Mouse (Mus musculus) heart, postnatal 0 days (tissue): ENCODE measurements at regions not wholly inside any gene's neighbourhood (a gene's known extent, or its start where the extent isn't known, plus 50 kb on each side); places are given as distances from the start of the nearest gene placed in this dataset.

Experiments
- ATAC-seq: fragments of 200-750 bp; cut with Nextera tagmentation; 2 replicates; pipeline ENCODE4 v1.8.0; 2017; ENCODE audit warnings: low read depth, moderate number of reproducible peaks, moderate library complexity; ENCODE audit not compliant: insufficient read depth
- DNase-seq: peaks from one replicate; pipeline ENCODE4 v3.0.0-alpha.2; 2016; ENCODE audit warnings: low spot score
- H3K27ac ChIP-seq: fragments of 300-500 bp; sonication (generic); 2 replicates; pipeline ENCODE4 v1.5.1; 2014; ENCODE audit warnings: low read depth, mild to moderate bottlenecking
- H3K27me3 ChIP-seq: fragments of 300-500 bp; sonication (generic); 2 replicates; pipeline ENCODE4 v1.6.1; 2014; ENCODE audit warnings: low read length, mixed read lengths; ENCODE audit not compliant: control insufficient read depth, insufficient read depth
- H3K36me3 ChIP-seq: fragments of 300-500 bp; sonication (generic); replicated peaks from 2 replicates; pipeline ENCODE4 v1.6.1; 2014; ENCODE audit warnings: low read length, mixed read lengths; ENCODE audit not compliant: control insufficient read depth, insufficient read depth
- H3K4me1 ChIP-seq: fragments of 300-500 bp; sonication (generic); 2 replicates; pipeline ENCODE4 v1.6.1; 2014; ENCODE audit warnings: antibody characterized with exemption; ENCODE audit not compliant: control insufficient read depth, insufficient read depth
- H3K4me2 ChIP-seq: fragments of 300-500 bp; sonication (generic); 2 replicates; pipeline ENCODE4 v1.6.1; 2014; ENCODE audit warnings: low read depth, mild to moderate bottlenecking, low read length, moderate library complexity
- H3K4me3 ChIP-seq: fragments of 300-500 bp; sonication (generic); 2 replicates; pipeline ENCODE4 v1.5.1; 2014; ENCODE audit warnings: low read depth, low read length
- H3K9ac ChIP-seq: fragments of 300-500 bp; sonication (generic); replicated peaks from 2 replicates; pipeline ENCODE4 v1.6.1; 2014; ENCODE audit warnings: low read depth, low read length, mixed read lengths
- H3K9me3 ChIP-seq: fragments of 300-500 bp; sonication (generic); replicated peaks from 2 replicates; pipeline ENCODE4 v1.6.1; 2016; ENCODE audit warnings: low read length; ENCODE audit not compliant: control insufficient read depth
- CTCF ChIP-seq: IDR thresholded peaks from 2 replicates; pipeline ENCODE4 v1.5.1; 2016; ENCODE audit warnings: antibody characterized with exemption, control low read depth, low read depth
- EP300 ChIP-seq: IDR thresholded peaks from 2 replicates; pipeline ENCODE4 v1.6.1; 2016; ENCODE audit warnings: antibody characterized with exemption, low read depth
- WGBS: fragments of 180-500 bp; shearing (Covaris S2); extraction: QIAGEN DNeasy Blood & Tissue Kit; methylation state at CpG from one replicate; pipeline ENCODE4 v1.1.7; 2014; 5-methylcytosine and 5-hydroxymethylcytosine counted together

DNA sequence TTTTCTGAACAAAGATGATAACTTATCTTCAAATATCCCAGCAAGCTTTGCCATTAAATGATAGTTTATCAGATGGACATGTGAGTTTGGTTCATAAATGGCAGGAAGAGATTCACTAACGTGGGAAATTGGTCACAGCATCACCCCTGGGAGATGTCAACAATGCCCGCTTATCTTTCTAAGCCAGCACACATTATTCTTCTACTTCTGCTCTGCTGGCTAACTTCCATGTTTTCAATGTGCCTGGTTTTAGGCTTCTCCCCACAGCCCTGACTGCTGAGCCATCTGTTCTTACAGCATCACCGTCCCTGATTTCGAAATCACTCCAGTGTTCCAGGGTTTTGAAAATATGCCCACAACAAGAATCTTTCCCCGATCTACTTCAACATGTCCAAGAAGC is 2175.4 kb downstream of the 9330182O14Rik start:
- Histone ChIP-seq H3K9ac (no peak overlapping the region), H3K27ac (no peak overlapping the region), H3K4me2 (no peak overlapping the region), H3K9me3 (no peaks in the 10 kb centered on the region), H3K4me1 (no peaks in the 10 kb centered on the region), H3K36me3 (no peaks in the 10 kb centered on the region), H3K27me3 (no peaks in the 10 kb centered on the region), H3K4me3 (no peak overlapping the region)
- DNase-seq = no peak
- WGBS = 44% methylated on average over 5 of the region's 5 CpGs
- no peak for TF ChIP-seq CTCF
- no peak for TF ChIP-seq EP300
- no peak for ATAC-seq

DNA sequence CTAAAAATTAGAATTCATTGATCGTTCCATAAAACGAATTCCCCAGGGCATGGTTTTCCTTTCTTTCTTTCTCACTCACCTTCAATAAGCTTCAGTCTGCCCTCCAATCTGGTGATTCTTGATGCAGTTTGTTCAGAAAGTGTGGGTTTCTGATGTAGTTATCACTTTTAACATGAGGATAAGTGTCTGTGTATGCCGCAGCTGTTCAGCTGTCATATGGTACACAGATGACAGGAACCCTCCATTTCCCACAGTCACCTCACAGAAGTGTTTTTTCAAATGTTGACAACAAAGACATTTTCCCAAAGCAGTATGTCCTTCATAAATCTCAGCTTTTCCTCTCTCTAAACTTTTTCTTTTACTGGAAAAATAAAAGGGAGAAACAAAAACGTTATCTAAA is 2177.0 kb downstream of the 9330182O14Rik start:
- no peak overlapping the region for H3K4me3 ChIP-seq
- no peaks in the 10 kb centered on the region for H3K36me3 ChIP-seq
- 52% methylated on average over 4 of the region's 4 CpGs for WGBS
- no peaks in the 10 kb centered on the region for H3K4me1 ChIP-seq
- no peak overlapping the region for H3K4me2 ChIP-seq
- TF ChIP-seq EP300 (no peak), CTCF (no peak)
- DNase-seq = no peak
- no peak for ATAC-seq
- H3K9ac ChIP-seq = no peak overlapping the region
- H3K9me3 ChIP-seq = no peaks in the 10 kb centered on the region
- H3K27ac ChIP-seq = no peak overlapping the region
- H3K27me3 ChIP-seq = no peaks in the 10 kb centered on the region

DNA sequence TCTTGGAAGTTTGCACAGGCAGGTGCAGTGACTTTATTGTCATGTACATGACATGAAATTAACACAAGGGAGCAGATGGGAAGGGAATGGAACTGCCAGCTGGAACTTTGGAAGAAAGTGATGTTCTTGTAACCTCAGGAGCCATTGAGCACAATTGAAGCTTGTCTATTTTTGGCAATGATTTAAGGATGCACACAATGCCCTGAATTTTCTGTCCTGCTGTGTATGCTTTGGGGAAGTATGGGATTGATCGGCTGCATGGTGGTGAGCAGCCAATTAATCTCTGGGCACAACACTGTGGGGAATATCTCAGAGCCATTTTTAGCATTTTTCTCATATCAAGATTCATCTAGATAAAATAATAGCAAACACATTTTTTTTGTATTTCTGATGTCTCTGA is 2186.2 kb downstream of the 9330182O14Rik start:
- Histone ChIP-seq H3K9me3 (no peaks in the 10 kb centered on the region), H3K4me2 (no peak overlapping the region), H3K4me1 (no peaks in the 10 kb centered on the region), H3K4me3 (no peak overlapping the region), H3K36me3 (no peaks in the 10 kb centered on the region), H3K27ac (no peak overlapping the region), H3K9ac (no peak overlapping the region), H3K27me3 (no peaks in the 10 kb centered on the region)
- DNase-seq (no peak), ATAC-seq (no peak)
- WGBS = 84% methylated on average over 1 of the region's 1 CpGs
- no peak for TF ChIP-seq CTCF
- no peak for TF ChIP-seq EP300

DNA sequence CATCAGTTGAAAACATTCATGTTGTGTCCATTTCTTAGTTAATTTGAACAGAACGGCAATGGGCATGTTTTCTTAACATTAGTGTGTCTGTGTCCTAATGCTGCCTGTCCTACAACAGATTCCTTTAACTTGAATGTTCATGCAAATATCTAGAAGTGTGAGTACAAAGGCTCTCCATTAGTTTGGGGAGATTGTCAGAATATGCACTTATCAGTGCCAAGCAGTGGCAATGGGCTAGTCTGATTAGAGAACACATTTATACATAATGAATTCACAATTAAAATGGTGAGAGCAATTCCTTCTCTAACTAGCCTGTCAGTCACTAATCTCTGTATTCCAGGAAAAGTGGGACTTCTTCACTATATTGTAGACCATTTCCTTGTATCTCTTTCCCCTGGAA is 2188.8 kb downstream of the 9330182O14Rik start:
- WGBS = 83% methylated on average over 1 of the region's 1 CpGs
- Histone ChIP-seq H3K9ac (no peak overlapping the region), H3K4me1 (no peaks in the 10 kb centered on the region), H3K27me3 (no peaks in the 10 kb centered on the region), H3K4me2 (no peak overlapping the region), H3K9me3 (no peaks in the 10 kb centered on the region), H3K4me3 (no peak overlapping the region), H3K27ac (no peak overlapping the region), H3K36me3 (no peaks in the 10 kb centered on the region)
- no peak for DNase-seq
- no peak for ATAC-seq
- TF ChIP-seq EP300 (no peak), CTCF (no peak)

DNA sequence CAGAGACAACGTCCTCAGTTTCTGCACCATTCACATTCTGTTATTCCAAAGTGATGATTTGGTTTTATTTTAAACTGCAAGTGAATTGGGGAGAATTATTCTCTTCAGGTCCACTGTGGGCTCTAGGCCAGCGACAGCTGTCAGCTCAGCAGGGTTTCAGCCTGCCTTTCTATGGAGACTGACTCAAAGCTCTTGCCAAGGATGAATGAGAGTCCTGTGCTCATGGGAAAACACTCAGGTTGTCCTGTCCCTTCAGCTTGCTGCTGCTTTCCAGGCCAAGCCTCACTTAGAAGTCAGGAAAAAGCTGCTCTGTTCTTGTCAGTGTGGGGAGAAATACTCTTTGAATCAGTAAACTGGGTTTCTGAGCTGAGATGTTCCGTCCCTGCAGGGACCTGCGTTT is 2191.1 kb downstream of the 9330182O14Rik start:
- no peak overlapping the region for H3K4me3 ChIP-seq
- ATAC-seq (no peak), DNase-seq (no peak)
- H3K4me1 ChIP-seq = no peaks in the 10 kb centered on the region
- no peak overlapping the region for H3K9ac ChIP-seq
- no peaks in the 10 kb centered on the region for H3K9me3 ChIP-seq
- no peaks in the 10 kb centered on the region for H3K36me3 ChIP-seq
- no peak overlapping the region for H3K4me2 ChIP-seq
- TF ChIP-seq EP300 (no peak), CTCF (no peak)
- no peak overlapping the region for H3K27ac ChIP-seq
- H3K27me3 ChIP-seq = no peaks in the 10 kb centered on the region
- WGBS = 44% methylated on average over 4 of the region's 4 CpGs

DNA sequence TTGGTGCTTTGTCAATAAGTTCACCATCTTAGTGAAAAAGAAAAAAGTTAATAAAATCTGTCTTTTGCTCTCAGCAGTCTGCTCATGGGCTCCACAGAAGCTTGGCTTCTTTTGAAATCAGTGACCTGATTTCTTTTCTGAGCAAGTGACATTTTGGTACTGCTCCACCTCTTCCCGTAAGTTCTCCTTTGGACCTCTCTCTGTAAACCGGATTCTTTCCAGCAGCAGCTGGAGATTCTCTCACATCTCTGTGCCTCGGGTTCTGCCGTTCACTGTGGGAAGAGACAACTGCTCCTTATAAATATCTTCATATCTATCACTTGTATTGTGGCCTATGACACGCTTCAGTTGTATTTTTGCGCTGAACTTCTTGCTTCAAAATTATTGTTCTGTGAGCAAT is 2194.4 kb downstream of the 9330182O14Rik start:
- no peak for DNase-seq
- H3K27ac ChIP-seq = no peak overlapping the region
- WGBS = 70% methylated on average over 6 of the region's 6 CpGs

More for the DNA sequence above, 2194.4 kb downstream of the 9330182O14Rik start:
- no peak for ATAC-seq
- Histone ChIP-seq H3K27me3 (no peaks in the 10 kb centered on the region), H3K36me3 (no peaks in the 10 kb centered on the region), H3K4me2 (no peak overlapping the region), H3K4me1 (no peaks in the 10 kb centered on the region), H3K4me3 (no peak overlapping the region), H3K9ac (no peak overlapping the region), H3K9me3 (no peaks in the 10 kb centered on the region)
- no peak for TF ChIP-seq EP300
- no peak for TF ChIP-seq CTCF
